Mouse (Mus musculus) lung, embryonic 14.5 days (tissue): ENCODE measurements at regions not wholly inside any gene's neighbourhood (a gene's known extent, or its start where the extent isn't known, plus 50 kb on each side); places are given as distances from the start of the nearest gene placed in this dataset.
"Not testable (repeated sequence)": the region's sequence is repeated elsewhere in the genome, so short reads cannot be mapped to it uniquely, and the experiment has no call there.

Experiments used
- ATAC-seq: fragments of 200-750 bp; cut with Nextera tagmentation; 2 replicates; pipeline ENCODE4 v1.8.0; 2017; ENCODE audit warnings: mild to moderate bottlenecking, moderate TSS enrichment, moderate library complexity; ENCODE audit not compliant: insufficient read depth
- DNase-seq: peaks from one replicate; pipeline ENCODE4 v3.0.0-alpha.2; 2015
- H3K27ac ChIP-seq: fragments of 300-500 bp; sonication (generic); 2 replicates; pipeline ENCODE4 v1.5.1; 2014; ENCODE audit warnings: low read depth, mild to moderate bottlenecking, moderate library complexity
- H3K27me3 ChIP-seq: fragments of 300-500 bp; sonication (generic); 2 replicates; pipeline ENCODE4 v1.6.1; 2014; ENCODE audit warnings: low read length, control low read depth; ENCODE audit not compliant: insufficient read depth
- H3K36me3 ChIP-seq: fragments of 300-500 bp; sonication (generic); 2 replicates; pipeline ENCODE4 v1.6.1; 2014; ENCODE audit warnings: control low read depth; ENCODE audit not compliant: insufficient read depth
- H3K4me1 ChIP-seq: fragments of 300-500 bp; sonication (generic); 2 replicates; pipeline ENCODE4 v1.6.1; 2014; ENCODE audit warnings: antibody characterized with exemption, control low read depth; ENCODE audit not compliant: insufficient read depth
- H3K4me2 ChIP-seq: fragments of 300-500 bp; sonication (generic); 2 replicates; pipeline ENCODE4 v1.6.1; 2014; ENCODE audit warnings: mild to moderate bottlenecking
- H3K4me3 ChIP-seq: fragments of 300-500 bp; sonication (generic); 2 replicates; pipeline ENCODE4 v1.5.1; 2014; ENCODE audit warnings: low read depth, low read length
- H3K9ac ChIP-seq: fragments of 300-500 bp; sonication (generic); 2 replicates; pipeline ENCODE4 v1.6.1; 2014
- H3K9me3 ChIP-seq: fragments of 300-500 bp; sonication (generic); 2 replicates; pipeline ENCODE4 v1.6.1; 2016; ENCODE audit warnings: low read depth, low read length, control low read depth
- CTCF ChIP-seq: IDR thresholded peaks from 2 replicates; pipeline ENCODE4 v1.5.1; 2016; ENCODE audit warnings: antibody characterized with exemption, low read depth
- WGBS: fragments of 180-500 bp; shearing (Covaris S2); extraction: QIAGEN DNeasy Blood & Tissue Kit; methylation state at CpG from one replicate; pipeline ENCODE4 v1.1.7; 2014; 5-methylcytosine and 5-hydroxymethylcytosine counted together

DNA sequence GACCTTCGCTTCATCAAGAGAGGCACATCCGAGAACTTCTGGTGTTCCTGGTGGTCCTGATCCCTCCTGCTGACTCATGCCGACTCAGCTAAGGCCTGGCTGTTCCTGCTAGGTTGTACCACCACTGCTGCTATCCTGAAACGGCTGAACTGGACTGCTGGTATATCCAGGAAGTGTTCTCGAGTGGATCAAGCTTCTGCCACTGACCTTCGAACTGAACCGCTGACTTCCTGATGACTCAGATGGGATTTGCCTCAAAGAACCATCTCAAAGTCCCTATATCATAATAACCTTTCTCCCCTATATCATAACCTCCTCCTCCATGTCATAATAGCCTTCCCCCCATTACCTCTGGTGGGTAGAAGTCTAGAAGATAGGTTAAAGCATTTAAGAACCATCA lies 331.1 kb downstream of the Edem1 start:
- TF ChIP-seq CTCF: no peak
- no peaks in the 10 kb centered on the region for H3K4me1 ChIP-seq
- H3K9ac ChIP-seq: no peak overlapping the region
- no peaks in the 10 kb centered on the region for H3K9me3 ChIP-seq
- WGBS: 80% methylated on average over 7 of the region's 7 CpGs
- no peak overlapping the region for H3K4me3 ChIP-seq
- no peak overlapping the region for H3K4me2 ChIP-seq
- no peaks in the 10 kb centered on the region for H3K27me3 ChIP-seq
- DNase-seq (no peak), ATAC-seq (no peak)
- H3K27ac ChIP-seq: no peak overlapping the region
- no peaks in the 10 kb centered on the region for H3K36me3 ChIP-seq

DNA sequence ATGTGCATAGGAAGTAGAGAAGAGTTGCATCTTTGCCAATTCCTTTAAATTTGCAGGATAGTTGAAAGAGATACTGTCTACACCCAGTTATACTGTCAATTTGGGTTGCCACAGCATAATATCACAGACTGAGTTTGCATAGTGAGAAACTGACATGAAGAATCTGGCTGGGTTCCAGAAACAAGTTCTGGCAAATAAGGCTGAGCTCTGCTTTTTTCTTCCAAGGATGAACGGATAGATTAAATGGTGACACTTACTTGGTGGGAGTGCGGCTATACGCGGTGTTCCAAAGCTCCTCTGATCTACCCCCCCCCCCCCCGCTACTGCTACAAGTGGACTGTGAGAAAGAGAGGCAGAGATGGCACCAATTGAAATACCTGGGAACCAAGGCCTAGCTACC lies 339.0 kb downstream of the Edem1 start:
- H3K4me3 ChIP-seq: no peak overlapping the region
- TF ChIP-seq CTCF: no peak
- no peaks in the 10 kb centered on the region for H3K4me1 ChIP-seq
- H3K27me3 ChIP-seq: no peaks in the 10 kb centered on the region
- H3K9ac ChIP-seq: no peak overlapping the region
- H3K9me3 ChIP-seq: no peaks in the 10 kb centered on the region
- WGBS: 45% methylated on average over 5 of the region's 5 CpGs
- peak; percentile 52 for DNase-seq
- H3K27ac ChIP-seq: no peak overlapping the region
- no peaks in the 10 kb centered on the region for H3K36me3 ChIP-seq
- no peak for ATAC-seq
- no peak overlapping the region for H3K4me2 ChIP-seq

DNA sequence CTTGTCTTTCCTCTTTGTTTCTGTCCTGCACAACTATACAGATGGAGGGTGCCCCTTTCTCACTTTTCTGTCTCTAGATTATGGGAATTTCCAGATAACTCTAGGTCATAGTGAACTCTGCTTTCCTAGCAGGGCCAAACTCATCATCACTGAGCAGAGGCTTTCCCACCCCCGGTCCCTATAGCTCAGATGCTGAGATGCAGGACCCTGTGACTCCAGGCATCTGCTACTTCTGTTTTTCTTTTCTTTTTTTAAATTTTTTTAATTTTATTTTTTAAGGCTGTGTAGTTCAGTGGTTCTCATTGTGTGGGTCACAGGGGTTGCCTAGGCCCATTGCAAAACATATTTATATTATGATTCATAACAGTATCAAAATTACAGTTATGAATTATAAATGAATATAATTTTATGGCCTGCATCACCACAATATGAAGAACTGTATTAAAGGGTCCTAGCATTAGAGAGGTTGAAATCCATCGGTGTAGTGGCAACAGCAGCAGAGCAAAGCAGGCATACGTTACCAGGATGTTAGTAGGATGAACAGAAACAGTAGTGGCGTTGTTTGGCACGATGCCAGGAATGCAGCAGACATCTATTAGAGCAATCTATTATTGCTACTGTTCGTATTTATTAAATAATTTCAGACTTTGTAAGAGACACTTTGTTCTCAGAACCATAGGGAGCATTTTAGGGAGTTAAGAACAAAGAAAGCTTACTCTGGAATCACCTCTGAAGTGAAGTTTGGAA lies 343.8 kb downstream of the Edem1 start:
- TF ChIP-seq CTCF: no peak
- 45% methylated on average over 6 of the region's 6 CpGs for WGBS
- no peak overlapping the region for H3K4me3 ChIP-seq
- H3K36me3 ChIP-seq: no peaks in the 10 kb centered on the region
- H3K9me3 ChIP-seq: no peaks in the 10 kb centered on the region
- no peak overlapping the region for H3K27ac ChIP-seq
- ATAC-seq: no peak
- H3K9ac ChIP-seq: no peak overlapping the region
- no peaks in the 10 kb centered on the region for H3K4me1 ChIP-seq
- DNase-seq: peak; percentile 54
- no peaks in the 10 kb centered on the region for H3K27me3 ChIP-seq
- H3K4me2 ChIP-seq: no peak overlapping the region

DNA sequence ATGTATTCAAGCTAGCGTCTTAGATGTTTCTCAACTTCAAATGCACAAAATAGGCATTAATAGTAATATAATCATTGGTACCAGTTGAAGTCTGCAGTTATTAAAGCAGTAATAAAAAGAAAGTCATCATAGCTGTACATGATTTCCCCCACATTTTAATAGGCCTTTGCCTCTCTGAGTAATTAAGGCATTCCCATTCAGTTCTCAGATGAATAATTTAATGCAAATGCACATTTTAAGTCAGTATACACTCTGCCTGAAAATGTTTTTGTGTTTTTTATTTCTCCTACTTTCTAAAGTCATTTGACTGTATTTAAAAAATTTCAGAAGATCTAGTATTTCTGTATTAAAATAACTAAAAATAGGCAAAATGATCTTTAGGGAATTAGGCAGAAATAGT lies 344.6 kb downstream of the Edem1 start:
- H3K36me3 ChIP-seq: no peaks in the 10 kb centered on the region
- H3K4me2 ChIP-seq: no peak overlapping the region
- H3K9me3 ChIP-seq: no peaks in the 10 kb centered on the region
- WGBS: 69% methylated on average over 1 of the region's 1 CpGs
- H3K27me3 ChIP-seq: no peaks in the 10 kb centered on the region
- DNase-seq: no peak
- no peak for TF ChIP-seq CTCF
- no peak overlapping the region for H3K4me3 ChIP-seq
- H3K9ac ChIP-seq: no peak overlapping the region
- no peak overlapping the region for H3K27ac ChIP-seq
- H3K4me1 ChIP-seq: no peaks in the 10 kb centered on the region
- ATAC-seq: no peak

DNA sequence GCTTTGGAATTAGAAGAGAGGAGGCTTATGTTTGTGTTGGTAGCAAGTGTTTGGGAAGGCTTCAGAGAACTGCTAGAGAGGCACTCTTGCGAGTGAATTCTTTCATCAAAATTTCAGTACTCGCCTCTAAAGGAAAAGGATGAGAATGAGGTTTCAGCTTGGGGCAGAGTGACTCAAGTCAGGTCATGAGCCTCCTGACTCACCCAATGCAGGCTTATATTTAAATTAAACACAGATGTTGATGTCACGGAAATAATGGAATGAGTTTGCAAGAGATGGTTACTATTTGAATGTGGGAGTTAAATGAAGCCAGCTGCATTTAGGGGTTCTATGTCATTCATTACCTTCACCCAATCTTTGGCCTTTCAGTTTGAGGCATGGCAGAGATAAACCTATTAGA lies 348.4 kb downstream of the Edem1 start:
- ATAC-seq (no peak), DNase-seq (no peak)
- Histone ChIP-seq H3K4me2 (no peak overlapping the region), H3K9ac (no peak overlapping the region), H3K9me3 (no peaks in the 10 kb centered on the region), H3K4me1 (no peaks in the 10 kb centered on the region), H3K27me3 (no peaks in the 10 kb centered on the region), H3K4me3 (no peak overlapping the region), H3K36me3 (no peaks in the 10 kb centered on the region), H3K27ac (no peak overlapping the region)
- no peak for TF ChIP-seq CTCF
- 29% methylated on average over 3 of the region's 3 CpGs for WGBS

DNA sequence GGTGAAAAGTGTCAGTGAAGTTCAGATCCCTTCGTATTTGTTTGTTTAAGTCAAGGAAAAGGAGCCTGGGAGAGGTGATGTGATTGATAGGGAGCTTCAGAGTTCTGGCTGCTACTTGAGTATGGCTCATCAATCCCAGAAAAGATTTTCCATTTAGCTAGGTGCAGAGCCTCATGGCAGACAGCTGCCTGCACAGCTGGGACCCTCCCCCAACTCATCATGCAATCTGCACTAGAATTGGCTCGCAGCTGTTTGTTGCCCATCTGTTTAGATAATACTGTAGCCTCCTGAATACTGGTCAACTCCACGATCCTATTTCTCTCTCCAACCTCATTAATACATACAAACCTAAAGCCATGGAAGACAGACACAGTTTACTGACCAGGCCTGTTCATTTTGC lies 354.4 kb downstream of the Edem1 start:
- TF ChIP-seq CTCF: no peak
- H3K4me1 ChIP-seq: no peaks in the 10 kb centered on the region
- no peak overlapping the region for H3K4me3 ChIP-seq
- 8% methylated on average over 3 of the region's 3 CpGs for WGBS
- no peak overlapping the region for H3K9ac ChIP-seq
- no peak overlapping the region for H3K4me2 ChIP-seq
- no peak for ATAC-seq
- no peaks in the 10 kb centered on the region for H3K27me3 ChIP-seq
- peak; percentile 5 for DNase-seq
- H3K36me3 ChIP-seq: no peaks in the 10 kb centered on the region
- no peaks in the 10 kb centered on the region for H3K9me3 ChIP-seq
- H3K27ac ChIP-seq: no peak overlapping the region

DNA sequence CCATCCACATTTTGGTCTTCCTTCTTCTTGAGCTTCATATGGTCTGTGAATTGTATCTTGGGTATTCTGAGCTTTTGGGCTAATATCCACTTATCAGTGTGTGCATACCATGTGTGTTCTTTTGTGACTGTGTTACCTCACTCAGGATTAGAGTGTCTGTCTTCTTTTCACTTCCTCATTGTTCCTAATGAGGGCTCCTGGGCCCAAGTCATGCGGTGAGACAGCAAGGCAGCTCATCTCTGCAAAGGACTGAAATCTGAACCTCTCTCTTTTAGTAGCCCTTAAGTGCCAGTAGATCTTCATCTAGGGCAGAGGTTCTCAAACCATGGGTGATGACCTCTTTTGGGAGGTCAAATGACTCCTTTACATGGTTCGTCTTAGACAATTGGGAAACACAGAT lies 364.6 kb downstream of the Edem1 start:
- H3K27me3 ChIP-seq, H3K4me1 ChIP-seq, H3K4me2 ChIP-seq, H3K9ac ChIP-seq, H3K27ac ChIP-seq, H3K9me3 ChIP-seq, ATAC-seq, H3K36me3 ChIP-seq, H3K4me3 ChIP-seq, DNase-seq: not testable (repeated sequence)
- WGBS: 68% methylated on average over 2 of the region's 2 CpGs

DNA sequence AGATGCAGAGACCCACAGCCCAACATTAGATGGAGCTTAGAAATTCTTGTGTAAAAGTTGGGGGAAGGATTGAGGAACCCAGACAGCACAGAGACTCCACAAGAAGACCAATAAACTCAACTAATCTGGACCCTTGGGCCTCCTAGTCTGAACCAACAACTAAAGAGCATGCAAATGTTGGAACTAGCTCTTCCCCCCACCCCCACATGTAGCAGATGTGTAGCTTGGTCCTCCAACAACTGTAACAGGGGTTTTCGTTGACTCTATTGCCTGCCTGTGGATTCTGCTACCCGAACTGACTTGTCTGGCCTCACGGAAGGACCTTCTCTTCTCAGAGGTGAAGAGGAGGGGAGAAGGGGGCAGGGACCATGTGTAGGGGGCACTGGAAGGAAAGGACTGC lies 365.2 kb downstream of the Edem1 start:
- no peak overlapping the region for H3K4me3 ChIP-seq
- no peaks in the 10 kb centered on the region for H3K9me3 ChIP-seq
- no peaks in the 10 kb centered on the region for H3K36me3 ChIP-seq
- no peak overlapping the region for H3K9ac ChIP-seq
- ATAC-seq (no peak), DNase-seq (no peak)
- no peak overlapping the region for H3K4me2 ChIP-seq
- 85% methylated on average over 3 of the region's 3 CpGs for WGBS
- no peak for TF ChIP-seq CTCF
- no peak overlapping the region for H3K27ac ChIP-seq
- H3K27me3 ChIP-seq: no peaks in the 10 kb centered on the region
- H3K4me1 ChIP-seq: no peaks in the 10 kb centered on the region
